Comparison of ENCODE assay signal across 8 mouse cellular contexts in genomic region chr17:62862298-62862999, GRCm38 (mm10). TPM values are rescaled to one million over a fixed set of nuclear protein-coding genes. Genes with fewer than 3 reads are reported as not detected.
DNase-seq lines count a peak whose midpoint lies in the region; ATAC-seq lines count a peak whose summit lies in the region.

No protein-coding gene starts in this region.

- peak overlapping the region; percentile 40 for H3K4me2 ChIP-seq in lung, embryonic 16.5 days (ENCODE audit: low read depth, low read length)
- peak overlapping the region; percentile 55 for H3K4me2 ChIP-seq in heart, embryonic 15.5 days

- H3K36me3 ChIP-seq in lung, embryonic 16.5 days (ENCODE audit: control insufficient read depth, insufficient read depth, low read length), result no peaks in the 10 kb centered on the region
- no peaks in the 10 kb centered on the region for H3K36me3 ChIP-seq in heart, embryonic 15.5 days

- peak; percentile 74 for ATAC-seq in lung, embryonic 16.5 days (ENCODE audit: low read depth)
- ATAC-seq in heart, embryonic 15.5 days (replicated peaks; ENCODE audit: insufficient number of reproducible peaks, insufficient read depth, low FRiP score, low read depth), result peak; percentile 67; the same call in 1 of the 2 replicates

- intact Hi-C loops in left cerebral cortex, postnatal 4 days (cut with DNase I), result no loop called here

- no peaks in the 10 kb centered on the region for H3K9me3 ChIP-seq in lung, embryonic 16.5 days (ENCODE audit: control insufficient read depth, low read length)
- no peaks in the 10 kb centered on the region for H3K9me3 ChIP-seq in heart, embryonic 15.5 days (replicated peaks)

- no peaks in the 10 kb centered on the region for H3K27me3 ChIP-seq in lung, embryonic 16.5 days (ENCODE audit: control insufficient read depth, insufficient read depth, low read depth, low read length)
- H3K27me3 ChIP-seq in heart, embryonic 15.5 days, result no peaks in the 10 kb centered on the region

- H3K27ac ChIP-seq in lung, embryonic 16.5 days (ENCODE audit: low read length), result peak overlapping the region; percentile 25
- H3K27ac ChIP-seq in heart, embryonic 15.5 days, result peak overlapping the region; percentile 79

- peaks cover 8% of the 10 kb centered on the region for H3K4me1 ChIP-seq in lung, embryonic 16.5 days (replicated peaks; ENCODE audit: control insufficient read depth, insufficient read depth, low read length)
- H3K4me1 ChIP-seq in heart, embryonic 15.5 days (replicated peaks), result peaks cover 14% of the 10 kb centered on the region

- peak overlapping the region; percentile 7 for H3K4me3 ChIP-seq in lung, embryonic 16.5 days (ENCODE audit: low read length)
- H3K4me3 ChIP-seq in heart, embryonic 15.5 days, result peak overlapping the region; percentile 25

- peak overlapping the region; percentile 27; the same call in 1 of the 2 replicates for H3K9ac ChIP-seq in lung, embryonic 16.5 days (ENCODE audit: low read length)
- H3K9ac ChIP-seq in heart, embryonic 15.5 days, result peak overlapping the region; percentile 41

- 16% methylated on average over 12 of the region's 12 CpGs for WGBS in lung, embryonic 16.5 days
- WGBS in heart, embryonic 15.5 days, result 17% methylated on average over 12 of the region's 12 CpGs

- no peak for DNase-seq in lung, postnatal 25 days (ENCODE audit: low spot score)
- peak; percentile 47 for DNase-seq in embryo, embryonic 9.5 days (ENCODE audit: extremely low spot score)
- DNase-seq in left cerebral cortex, postnatal 4 days, result peak; percentile 37
- peak; percentile 69 to 83 for DNase-seq in right cerebral cortex, postnatal 10 days (ENCODE audit: low spot score in 2 of 2)
- no peak for DNase-seq in cerebellum, adult 11-12 months
- no peak for DNase-seq in gastrocnemius, adult 18-20 months (ENCODE audit: low spot score)

RNA-seq across cellular contexts. Expression of gene Efna5, which starts 18.7 kb away (rescaled TPM):
- 10.4 and 11.5 TPM in 2 replicates for polyA plus RNA-seq in lung, embryonic 16.5 days (2015; fragmentation: Nextera tagmentation; extraction: Ambion mirVana)
- polyA plus RNA-seq in heart, embryonic 15.5 days (2015; fragmentation: Nextera tagmentation; extraction: Ambion mirVana), result 22.4 and 23.6 TPM in 2 replicates
- 10 to 100 TPM; 43.8 to 49.4 TPM for total RNA-seq in left cerebral cortex, postnatal 4 days (2021)
- under 1 TPM; 0.62 to 0.73 TPM for total RNA-seq in gastrocnemius, adult 18-20 months (2021)

Comparison
In these comparisons a context has a peak if more than half of its experiments do, and no peak if none do; other contexts are left out.
1. DNase-seq: peak in embryo, embryonic 9.5 days (single experiment), left cerebral cortex, postnatal 4 days (single experiment) and right cerebral cortex, postnatal 10 days (2 of 2); none in lung, postnatal 25 days (single experiment), cerebellum, adult 11-12 months (single experiment) and gastrocnemius, adult 18-20 months (single experiment).
2. RNA of gene Efna5, which starts 18.7 kb away (total RNA-seq): 43.8 to 49.4 TPM in left cerebral cortex, postnatal 4 days; 0.62 to 0.73 TPM in gastrocnemius, adult 18-20 months; every median in the first group is over 10 times any median in the second.